Mouse (Mus musculus) intestine, embryonic 14.5 days (tissue): ENCODE data around the gene Adamts17. TPM values are rescaled to one million over a fixed set of nuclear protein-coding genes. Genes with fewer than 3 reads are reported as not detected.

ENCODE experiments used
- ATAC-seq: fragments of 200-750 bp; cut with Nextera tagmentation; replicated peaks from 2 replicates; pipeline ENCODE4 v1.8.0; 2017; ENCODE audit warnings: low read depth, moderate number of reproducible peaks, moderate TSS enrichment, moderate library complexity; ENCODE audit not compliant: low FRiP score, low TSS enrichment
- DNase-seq: peaks from one replicate; pipeline ENCODE4 v3.0.0-alpha.2; 2018; ENCODE audit warnings: low spot score
- H3K27ac ChIP-seq: fragments of 300-500 bp; sonication (generic); 2 replicates; pipeline ENCODE4 v1.5.1; 2014; ENCODE audit warnings: low read depth, mild to moderate bottlenecking, control low read depth
- H3K27me3 ChIP-seq: fragments of 300-500 bp; sonication (generic); replicated peaks from 2 replicates; pipeline ENCODE4 v1.6.1; 2014; ENCODE audit warnings: low read length, control low read depth; ENCODE audit not compliant: control insufficient read depth, insufficient read depth
- H3K36me3 ChIP-seq: fragments of 300-500 bp; sonication (generic); 2 replicates; pipeline ENCODE4 v1.6.1; 2014; ENCODE audit warnings: low read length, control low read depth; ENCODE audit not compliant: control insufficient read depth, insufficient read depth
- H3K4me1 ChIP-seq: fragments of 300-500 bp; sonication (generic); replicated peaks from 2 replicates; pipeline ENCODE4 v1.6.1; 2014; ENCODE audit warnings: low read length, control low read depth, mixed read lengths; ENCODE audit not compliant: control insufficient read depth, insufficient read depth
- H3K4me2 ChIP-seq: fragments of 300-500 bp; sonication (generic); 2 replicates; pipeline ENCODE4 v1.6.1; 2014; ENCODE audit warnings: low read length
- H3K4me3 ChIP-seq: fragments of 300-500 bp; sonication (generic); 2 replicates; pipeline ENCODE4 v1.5.1; 2014; ENCODE audit warnings: low read depth, low read length, control low read depth, mixed read lengths
- H3K9ac ChIP-seq: fragments of 300-500 bp; sonication (generic); 2 replicates; pipeline ENCODE4 v1.6.1; 2014; ENCODE audit warnings: mild to moderate bottlenecking, low read length
- H3K9me3 ChIP-seq: fragments of 300-500 bp; sonication (generic); 2 replicates; pipeline ENCODE4 v1.6.1; 2016; ENCODE audit warnings: low read length, control low read depth; ENCODE audit not compliant: control insufficient read depth
- WGBS: fragments of 180-500 bp; shearing (Covaris S2); extraction: QIAGEN DNeasy Blood & Tissue Kit; methylation state at CpG from one replicate; pipeline ENCODE4 v1.1.7; 2014; 5-methylcytosine and 5-hydroxymethylcytosine counted together
- polyA plus RNA-seq: library from polyadenylated mRNA; unstranded; fragments of >200 nt; fragmentation: Nextera tagmentation; extraction: Ambion mirVana; gene quantifications from 2 replicates; pipeline ENCODE4 v1.2.1, GENCODE M21; 2014

Adamts17 gene
- polyA plus RNA-seq, 1 experiment from 2014 or later, result 6.7 TPM

DNA sequence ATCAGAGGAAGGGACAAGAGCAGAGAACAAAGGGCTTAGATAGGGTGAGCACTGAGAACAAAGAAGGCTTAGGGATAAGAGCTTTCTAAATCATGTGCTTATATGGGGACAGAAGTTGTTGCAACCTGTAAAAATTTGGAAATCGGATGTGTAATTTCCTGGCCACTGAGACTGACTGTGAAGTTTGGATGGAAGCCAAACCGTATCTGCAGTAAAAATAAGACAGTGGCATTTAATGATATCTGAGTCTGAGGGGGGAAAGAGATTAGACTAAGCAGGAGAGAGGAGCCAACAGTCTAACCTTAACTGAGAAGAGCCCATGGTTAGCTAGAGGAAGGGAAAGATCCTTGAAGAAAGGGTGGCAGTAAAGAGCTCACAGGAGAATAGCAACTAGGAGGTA lies 295.6 kb downstream of the Adamts17 start:
- ATAC-seq (no peak), DNase-seq (no peak)
- Histone ChIP-seq H3K36me3 (no peaks in the 10 kb centered on the region), H3K9ac (no peak overlapping the region), H3K9me3 (no peaks in the 10 kb centered on the region), H3K4me1 (no peaks in the 10 kb centered on the region), H3K27me3 (no peaks in the 10 kb centered on the region), H3K27ac (no peak overlapping the region), H3K4me2 (no peak overlapping the region), H3K4me3 (no peak overlapping the region)
- 54% methylated on average over 2 of the region's 2 CpGs for WGBS

DNA sequence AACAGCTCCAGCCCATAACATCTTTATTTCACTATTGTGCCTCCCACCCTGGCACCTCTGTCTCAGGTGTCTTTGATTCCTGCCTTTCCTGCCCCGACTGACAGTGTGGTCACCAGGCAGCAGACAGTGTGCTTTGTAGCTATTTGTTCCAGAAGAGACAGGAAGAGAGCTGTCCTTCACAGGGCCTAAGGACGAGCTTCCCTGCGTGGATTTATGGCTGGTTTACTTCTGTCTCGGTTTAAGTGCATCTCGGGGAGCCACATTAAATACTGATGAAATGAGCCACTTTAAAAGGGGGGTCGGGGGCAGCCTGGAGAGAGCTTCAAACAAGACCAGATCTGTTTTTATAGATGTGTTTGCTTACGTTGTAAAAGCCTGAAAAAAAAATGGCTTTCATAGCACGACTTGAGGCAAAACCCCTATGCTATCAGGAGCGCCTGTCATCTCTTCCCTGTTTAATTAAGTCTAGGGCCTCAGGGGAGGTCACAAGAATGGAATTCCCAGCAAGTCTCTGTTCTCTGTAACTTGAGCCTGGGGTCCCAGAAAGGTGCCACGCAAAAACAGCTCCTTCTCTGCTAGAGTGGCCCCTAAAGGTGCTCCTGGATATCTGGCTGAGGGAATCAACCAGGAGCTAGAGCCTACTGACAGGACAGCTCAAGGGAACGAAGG lies 302.9 kb downstream of the Adamts17 start:
- Histone ChIP-seq H3K27ac (peak overlapping the region; percentile 43; the same call in 1 of the 2 replicates), H3K4me2 (0 out of 2 replicates have a peak overlapping the region, but pooled peaks have one; percentile 14), H3K36me3 (no peaks in the 10 kb centered on the region), H3K9ac (no peak overlapping the region), H3K9me3 (no peaks in the 10 kb centered on the region), H3K27me3 (no peaks in the 10 kb centered on the region), H3K4me3 (no peak overlapping the region), H3K4me1 (peaks cover 30% of the 10 kb centered on the region)
- 7% methylated on average over 11 of the region's 11 CpGs for WGBS
- ATAC-seq, result no peak
- peak; percentile 57 for DNase-seq

DNA sequence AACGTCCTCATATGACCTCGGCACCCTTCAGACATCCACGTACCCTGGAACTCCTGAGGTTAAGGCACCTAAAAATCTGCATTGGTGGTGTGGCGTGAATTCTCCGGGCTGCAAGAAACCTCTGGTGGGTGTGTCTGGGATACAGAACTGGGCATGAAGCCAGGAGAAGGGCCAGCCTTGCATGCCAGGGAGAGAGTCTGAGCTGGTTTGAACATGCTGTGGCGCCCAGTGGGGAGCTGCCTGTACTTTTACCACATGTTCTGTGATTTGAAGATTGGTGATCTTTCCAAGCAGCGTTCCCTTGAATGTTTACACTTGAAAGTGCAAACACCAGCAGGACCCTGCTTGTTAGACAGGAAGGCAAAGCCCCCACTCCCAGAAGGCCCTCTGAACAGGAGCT lies 306.2 kb downstream of the Adamts17 start:
- H3K27me3 ChIP-seq, result no peaks in the 10 kb centered on the region
- DNase-seq, result no peak
- no peak overlapping the region for H3K4me2 ChIP-seq
- no peaks in the 10 kb centered on the region for H3K36me3 ChIP-seq
- H3K4me3 ChIP-seq, result no peak overlapping the region
- no peak for ATAC-seq
- H3K9me3 ChIP-seq, result no peaks in the 10 kb centered on the region
- peaks cover 30% of the 10 kb centered on the region for H3K4me1 ChIP-seq
- no peak overlapping the region for H3K9ac ChIP-seq
- WGBS, result 48% methylated on average over 7 of the region's 7 CpGs
- no peak overlapping the region for H3K27ac ChIP-seq

DNA sequence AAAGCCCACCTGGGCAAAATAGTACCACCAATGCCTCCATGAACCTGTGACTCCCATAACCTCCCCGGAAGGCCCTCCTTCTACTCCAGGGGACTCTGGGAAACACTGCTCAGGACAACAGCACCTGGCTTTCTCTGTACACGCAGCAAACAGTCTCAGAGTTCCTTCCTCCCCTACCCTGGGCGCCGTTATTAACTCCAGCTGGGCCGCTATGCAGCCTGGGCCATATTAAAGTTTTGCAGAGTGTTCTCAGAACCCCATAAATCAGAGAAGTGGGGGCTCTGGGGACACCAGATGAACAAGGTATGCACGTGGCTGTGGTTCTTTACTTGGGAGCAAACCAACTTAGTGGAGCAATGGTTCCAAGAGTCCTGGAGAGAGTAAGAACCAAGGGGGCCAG lies 306.6 kb downstream of the Adamts17 start:
- Histone ChIP-seq H3K27ac (no peak overlapping the region), H3K36me3 (no peaks in the 10 kb centered on the region), H3K4me1 (peaks cover 30% of the 10 kb centered on the region), H3K4me2 (no peak overlapping the region), H3K27me3 (no peaks in the 10 kb centered on the region), H3K4me3 (no peak overlapping the region), H3K9me3 (no peaks in the 10 kb centered on the region), H3K9ac (no peak overlapping the region)
- ATAC-seq (no peak), DNase-seq (no peak)
- WGBS, result 65% methylated on average over 6 of the region's 6 CpGs

DNA sequence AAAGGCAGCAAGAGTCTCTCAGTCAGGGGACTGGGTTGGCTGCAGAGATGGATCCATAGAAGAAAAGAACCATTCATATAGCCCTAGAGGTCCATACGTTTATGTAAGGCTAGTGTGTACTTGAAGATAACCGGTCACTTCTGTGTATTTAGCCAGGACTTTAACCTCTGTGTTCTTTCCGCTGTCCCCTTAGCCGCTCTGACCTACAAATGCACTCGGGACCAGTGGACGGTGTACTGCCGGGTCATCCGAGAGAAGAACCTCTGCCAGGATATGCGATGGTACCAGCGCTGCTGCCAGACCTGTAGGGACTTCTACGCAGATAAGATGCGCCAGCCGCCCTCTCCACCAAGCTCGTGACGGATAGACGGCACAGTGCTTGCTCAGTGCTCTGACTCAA lies 310.2 kb downstream of the Adamts17 start:
- Histone ChIP-seq H3K4me2 (no peak overlapping the region), H3K9me3 (no peaks in the 10 kb centered on the region), H3K27me3 (no peaks in the 10 kb centered on the region), H3K27ac (no peak overlapping the region), H3K4me3 (no peak overlapping the region), H3K36me3 (no peaks in the 10 kb centered on the region), H3K9ac (no peak overlapping the region), H3K4me1 (peaks cover 9% of the 10 kb centered on the region)
- 88% methylated on average over 16 of the region's 16 CpGs for WGBS
- ATAC-seq (no peak), DNase-seq (no peak)

DNA sequence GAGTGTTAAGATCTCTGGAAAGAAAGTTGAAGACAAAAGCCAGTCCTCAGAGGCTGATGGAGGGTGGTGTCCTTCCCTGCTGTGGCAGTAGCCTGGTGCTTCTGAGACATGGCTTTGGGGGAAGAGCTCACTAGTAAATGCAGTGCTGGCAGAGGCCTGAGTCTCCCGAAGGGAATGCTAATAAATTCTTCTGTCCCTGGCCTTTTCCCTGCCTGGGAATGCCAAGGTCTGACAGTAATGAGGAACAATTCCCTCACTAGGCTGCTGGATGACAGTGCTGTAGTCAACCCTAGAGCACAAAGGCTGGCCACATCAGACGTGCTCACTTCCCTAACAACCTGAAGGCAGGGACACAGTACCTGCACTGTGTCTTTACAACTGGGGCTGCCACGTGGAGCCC lies 313.1 kb downstream of the Adamts17 start:
- H3K9ac ChIP-seq, result no peak overlapping the region
- no peaks in the 10 kb centered on the region for H3K27me3 ChIP-seq
- H3K4me3 ChIP-seq, result no peak overlapping the region
- 13% methylated on average over 3 of the region's 3 CpGs for WGBS
- no peaks in the 10 kb centered on the region for H3K9me3 ChIP-seq
- H3K27ac ChIP-seq, result peak overlapping the region; percentile 29; the same call in 1 of the 2 replicates
- H3K4me1 ChIP-seq, result no peaks in the 10 kb centered on the region
- H3K36me3 ChIP-seq, result no peaks in the 10 kb centered on the region
- DNase-seq (no peak), ATAC-seq (no peak)
- no peak overlapping the region for H3K4me2 ChIP-seq

DNA sequence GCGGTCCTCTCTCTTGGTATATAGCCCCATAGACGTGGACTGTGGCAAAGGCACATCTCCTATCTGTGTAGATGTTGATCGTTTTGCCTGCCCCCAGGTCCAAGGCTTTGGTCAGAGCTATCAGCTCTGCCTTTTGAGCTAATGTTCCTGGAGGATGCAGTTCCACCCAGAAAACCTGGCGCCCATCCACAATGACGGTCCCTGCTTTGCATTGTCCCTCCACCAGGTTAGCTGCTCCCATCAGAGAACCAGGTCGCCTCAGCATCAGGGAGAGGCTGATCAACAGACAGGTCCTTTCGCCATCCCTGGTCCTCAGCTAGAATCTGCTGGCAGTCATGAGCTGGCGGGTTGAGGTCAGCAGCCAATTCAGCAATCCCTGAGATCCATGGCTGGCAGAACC lies 322.6 kb downstream of the Adamts17 start:
- Histone ChIP-seq H3K9ac (no peak overlapping the region), H3K4me2 (no peak overlapping the region), H3K27ac (no peak overlapping the region), H3K9me3 (no peaks in the 10 kb centered on the region), H3K4me1 (no peaks in the 10 kb centered on the region), H3K36me3 (no peaks in the 10 kb centered on the region), H3K27me3 (no peaks in the 10 kb centered on the region), H3K4me3 (no peak overlapping the region)
- ATAC-seq (no peak), DNase-seq (no peak)
- 87% methylated on average over 8 of the region's 8 CpGs for WGBS

DNA sequence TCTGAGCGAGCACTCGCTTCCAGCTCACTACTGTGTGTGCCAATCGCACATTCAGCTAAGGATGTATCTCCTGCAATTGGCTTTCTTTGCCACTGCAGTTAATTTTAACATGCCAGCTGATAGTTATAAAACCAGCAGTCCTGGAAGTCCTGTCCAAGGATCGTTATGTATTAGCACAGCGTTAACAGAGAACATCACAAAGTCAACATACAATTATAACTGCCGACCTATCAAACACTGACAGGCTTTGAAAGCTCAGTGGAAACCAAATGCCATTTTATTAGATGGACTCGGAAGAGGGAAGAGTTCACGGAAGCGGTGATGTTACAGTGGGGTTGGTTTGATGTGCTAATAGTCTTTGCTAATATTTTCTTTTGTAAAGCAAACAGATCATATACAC lies 328.8 kb downstream of the Adamts17 start:
- Histone ChIP-seq H3K36me3 (no peaks in the 10 kb centered on the region), H3K4me3 (no peak overlapping the region), H3K27me3 (no peaks in the 10 kb centered on the region), H3K4me2 (no peak overlapping the region), H3K9ac (no peak overlapping the region), H3K27ac (no peak overlapping the region), H3K9me3 (no peaks in the 10 kb centered on the region), H3K4me1 (no peaks in the 10 kb centered on the region; the same call in 1 of the 2 replicates)
- DNase-seq (no peak), ATAC-seq (peak; percentile 45; the same call in 1 of the 2 replicates)
- 60% methylated on average over 9 of the region's 9 CpGs for WGBS
